Mouse (Mus musculus) liver, embryonic 14.5 days (tissue): ENCODE data around the gene Myl9. TPM values are rescaled to one million over a fixed set of nuclear protein-coding genes. Genes with fewer than 3 reads are reported as not detected.

Experiments used
- ATAC-seq: fragments of 200-750 bp; cut with Nextera tagmentation; 2 replicates; pipeline ENCODE4 v1.8.0; 2017; ENCODE audit warnings: moderate number of reproducible peaks, mild to moderate bottlenecking, moderate library complexity; ENCODE audit not compliant: insufficient read depth
- DNase-seq, 3 experiments: peaks; one replicate each; pipeline ENCODE4 v3.0.0-alpha.2; 2012 to 2013; ENCODE audit warnings: low read depth in 3 of 3, low spot score in 3 of 3
- H3K27ac ChIP-seq: fragments of 300-500 bp; sonication (generic); 2 replicates; pipeline ENCODE4 v1.5.1; 2014; ENCODE audit warnings: moderate library complexity, mild to moderate bottlenecking, control low read depth, inconsistent platforms
- H3K27me3 ChIP-seq: fragments of 300-500 bp; sonication (generic); 2 replicates; pipeline ENCODE4 v1.6.1; 2014; ENCODE audit warnings: mild to moderate bottlenecking, low read length, moderate library complexity; ENCODE audit not compliant: control insufficient read depth, insufficient read depth
- H3K36me3 ChIP-seq: fragments of 300-500 bp; sonication (generic); replicated peaks from 2 replicates; pipeline ENCODE4 v1.6.1; 2014; ENCODE audit warnings: low read depth; ENCODE audit not compliant: control insufficient read depth, insufficient read depth
- H3K4me1 ChIP-seq, 2 experiments: fragments of 200-500 bp in 1 of 2; fragments of 300-500 bp in 1 of 2; sonication (generic) in 1 of 2; replicated peaks; 2 replicates each; pipeline ENCODE4 v1.6.1; 2012 to 2014; ENCODE audit warnings: antibody characterized with exemption in 1 of 2, inconsistent platforms in 1 of 2, low read length in 1 of 2; ENCODE audit not compliant: control insufficient read depth in 2 of 2, insufficient read depth in 2 of 2
- H3K4me2 ChIP-seq: fragments of 300-500 bp; sonication (generic); 2 replicates; pipeline ENCODE4 v1.6.1; 2014; ENCODE audit warnings: low read depth, mild to moderate bottlenecking, control low read depth, moderate library complexity
- H3K4me3 ChIP-seq, 2 experiments: fragments of 200-500 bp in 1 of 2; fragments of 300-500 bp in 1 of 2; sonication (generic) in 1 of 2; 2 replicates each; pipeline ENCODE4 v1.5.1; 2012 to 2014; ENCODE audit warnings: low read depth in 2 of 2, low read length in 2 of 2, mild to moderate bottlenecking in 2 of 2, control low read depth in 1 of 2, inconsistent platforms in 1 of 2, moderate library complexity in 1 of 2; ENCODE audit not compliant: insufficient read depth in 1 of 2
- H3K9ac ChIP-seq: fragments of 300-500 bp; sonication (generic); replicated peaks from 2 replicates; pipeline ENCODE4 v1.6.1; 2014; ENCODE audit warnings: mild to moderate bottlenecking, control low read depth, moderate library complexity
- H3K9me3 ChIP-seq: fragments of 300-500 bp; sonication (generic); 2 replicates; pipeline ENCODE4 v1.6.1; 2016; ENCODE audit warnings: low read length, mixed read lengths; ENCODE audit not compliant: control insufficient read depth
- CTCF ChIP-seq: IDR thresholded peaks from 2 replicates; pipeline ENCODE4 v1.5.1; 2016; ENCODE audit warnings: antibody characterized with exemption, low read depth, control low read depth
- EP300 ChIP-seq: IDR thresholded peaks from 2 replicates; pipeline ENCODE4 v1.6.1; 2016; ENCODE audit warnings: antibody characterized with exemption, low read depth
- WGBS: fragments of 180-500 bp; shearing (Covaris S2); extraction: QIAGEN DNeasy Blood & Tissue Kit; methylation state at CpG from one replicate; pipeline ENCODE4 v1.1.7; 2014; ENCODE audit not compliant: insufficient replicate concordance; 5-methylcytosine and 5-hydroxymethylcytosine counted together
- polyA plus RNA-seq, 2 experiments: library from polyadenylated mRNA; depleted of rRNA in 1 of 2; stranded (reverse) in 1 of 2; unstranded in 1 of 2; fragments of >200 nt; fragmentation: Nextera tagmentation in 1 of 2; extraction: Ambion mirVana in 1 of 2; gene quantifications; 2 replicates each; pipeline versions ENCODE4 v1.2.1 to v1.2.3; 2012 to 2014

Myl9 gene
- polyA plus RNA-seq, 2 experiments = 25.2 to 44.4 TPM

- no peak overlapping the region for H3K4me2 ChIP-seq
- no peak overlapping the region for H3K27ac ChIP-seq
- peaks cover 3 to 5% of the 10 kb centered on the region in 2 experiments; a peak in 3 of 4 replicates for H3K4me1 ChIP-seq
- no peak overlapping the region for H3K9ac ChIP-seq
- 31% methylated on average over 4 of the region's 4 CpGs for WGBS
- TF ChIP-seq EP300 (no peak), CTCF (no peak)
- H3K27me3 ChIP-seq = no peaks in the 10 kb centered on the region
- ATAC-seq = no peak
- H3K9me3 ChIP-seq = no peaks in the 10 kb centered on the region
- no peaks in the 10 kb centered on the region for H3K36me3 ChIP-seq
- H3K4me3 ChIP-seq = no peak overlapping the region
- no peak for DNase-seq
Observed at GRCm38 (mm10) chr2:156803698-156804372, 28.6 kb downstream of the Myl9 start.

- DNase-seq = no peak
- Histone ChIP-seq H3K9ac (no peak overlapping the region), H3K36me3 (no peaks in the 10 kb centered on the region), H3K27me3 (no peaks in the 10 kb centered on the region), H3K4me3 (no peak overlapping the region), H3K4me1 (peaks cover 3 to 5% of the 10 kb centered on the region in 2 experiments; a peak in 3 of 4 replicates), H3K9me3 (no peaks in the 10 kb centered on the region), H3K4me2 (no peak overlapping the region), H3K27ac (no peak overlapping the region)
- WGBS = 87% methylated on average over 4 of the region's 4 CpGs
- TF ChIP-seq EP300 (no peak), CTCF (no peak)
- ATAC-seq = peak; percentile 23; the same call in 1 of the 2 replicates
Observed at GRCm38 (mm10) chr2:156804589-156804988, 29.4 kb downstream of the Myl9 start.

GRCm38 (mm10) chr2:156806886-156807285, 31.7 kb downstream of the Myl9 start:
- WGBS = 60% methylated on average over 6 of the region's 6 CpGs
- H3K9ac ChIP-seq = no peak overlapping the region
- H3K27me3 ChIP-seq = no peaks in the 10 kb centered on the region
- H3K4me3 ChIP-seq = no peak overlapping the region
- DNase-seq = no peak
- H3K36me3 ChIP-seq = no peaks in the 10 kb centered on the region
- no peaks in the 10 kb centered on the region for H3K9me3 ChIP-seq
- H3K4me1 ChIP-seq = peaks cover 3 to 5% of the 10 kb centered on the region in 2 experiments; a peak in 3 of 4 replicates
- no peak for ATAC-seq
- no peak for TF ChIP-seq CTCF
- TF ChIP-seq EP300 = no peak
- no peak overlapping the region for H3K27ac ChIP-seq
- H3K4me2 ChIP-seq = no peak overlapping the region

GRCm38 (mm10) chr2:156809579-156809978, 34.4 kb downstream of the Myl9 start:
- ATAC-seq = no peak
- no peak overlapping the region for H3K4me3 ChIP-seq
- no peak for TF ChIP-seq EP300
- peak; percentile 82 for TF ChIP-seq CTCF
- H3K4me1 ChIP-seq = peaks cover 0 to under 1% of the 10 kb centered on the region in 2 experiments; a peak in 1 of 4 replicates
- H3K27me3 ChIP-seq = no peaks in the 10 kb centered on the region
- no peaks in the 10 kb centered on the region for H3K36me3 ChIP-seq
- H3K27ac ChIP-seq = no peak overlapping the region
- WGBS = 8% methylated on average over 2 of the region's 2 CpGs
- H3K4me2 ChIP-seq = no peak overlapping the region
- DNase-seq = peak in 2 of 3 experiments; percentile 16 to 17
- no peaks in the 10 kb centered on the region for H3K9me3 ChIP-seq
- H3K9ac ChIP-seq = no peak overlapping the region

- Histone ChIP-seq H3K27me3 (no peaks in the 10 kb centered on the region), H3K36me3 (no peaks in the 10 kb centered on the region), H3K27ac (no peak overlapping the region), H3K4me2 (no peak overlapping the region), H3K9me3 (no peaks in the 10 kb centered on the region), H3K4me1 (peaks cover 0 to 2% of the 10 kb centered on the region in 2 experiments; a peak in 1 of 4 replicates), H3K4me3 (no peak overlapping the region), H3K9ac (no peak overlapping the region)
- 89% methylated on average over 10 of the region's 10 CpGs for WGBS
- no peak for DNase-seq
- no peak for ATAC-seq
- TF ChIP-seq CTCF (no peak), EP300 (no peak)
Observed at GRCm38 (mm10) chr2:156810716-156811115, 35.5 kb downstream of the Myl9 start.
